Mouse (Mus musculus): ENCODE results near the gene Spin1. TPM values are rescaled to one million over a fixed set of nuclear protein-coding genes. Genes with fewer than 3 reads are reported as not detected.

Spin1 gene
- total RNA-seq, 2 experiments from 2014 or later, result 73.0 to 80.7 TPM

DNA sequence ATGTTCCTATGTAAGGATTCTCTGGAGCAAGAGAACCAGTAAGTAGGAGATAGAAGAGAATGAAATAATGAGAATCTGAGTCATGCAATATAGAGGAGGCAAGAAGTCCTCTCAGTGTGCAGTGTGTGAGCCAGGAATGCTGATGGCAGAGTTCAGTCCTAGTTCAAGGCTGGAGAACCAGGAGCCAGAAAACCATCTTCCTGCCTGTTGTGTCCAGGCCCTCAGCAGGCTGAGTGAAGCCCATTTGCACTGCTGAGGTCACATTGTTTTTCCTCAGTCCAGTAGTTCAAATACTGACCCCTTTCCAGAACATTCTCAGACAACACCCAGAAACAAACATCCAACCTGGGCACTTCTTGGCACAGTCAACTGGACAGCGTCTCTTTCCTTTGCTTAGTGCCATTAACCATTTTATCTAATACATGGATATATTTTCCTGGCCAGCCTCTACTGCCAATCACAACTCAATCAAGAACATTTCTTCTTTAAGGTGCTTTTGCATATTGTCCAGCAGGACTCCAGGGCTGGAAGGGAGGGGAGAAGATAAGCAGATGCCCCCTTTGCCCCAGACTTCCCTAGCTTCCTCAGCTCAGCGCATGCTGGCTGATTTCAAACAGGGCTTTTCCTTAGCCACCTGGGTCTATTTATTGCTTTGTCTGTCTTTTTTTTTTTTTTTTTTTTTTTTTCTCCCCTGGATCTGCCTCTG, 36.5 kb downstream of the Spin1 start:
- DNase-seq, result peak; percentile 58 to 60

GRCm38 (mm10) chr13:51137702-51138031, 37.0 kb downstream of the Spin1 start:
- DNase-seq, result no peak

- DNase-seq, result no peak
These were observed 46.4 kb downstream of the Spin1 start for GRCm38 (mm10) chr13:51147106-51147505.

DNA sequence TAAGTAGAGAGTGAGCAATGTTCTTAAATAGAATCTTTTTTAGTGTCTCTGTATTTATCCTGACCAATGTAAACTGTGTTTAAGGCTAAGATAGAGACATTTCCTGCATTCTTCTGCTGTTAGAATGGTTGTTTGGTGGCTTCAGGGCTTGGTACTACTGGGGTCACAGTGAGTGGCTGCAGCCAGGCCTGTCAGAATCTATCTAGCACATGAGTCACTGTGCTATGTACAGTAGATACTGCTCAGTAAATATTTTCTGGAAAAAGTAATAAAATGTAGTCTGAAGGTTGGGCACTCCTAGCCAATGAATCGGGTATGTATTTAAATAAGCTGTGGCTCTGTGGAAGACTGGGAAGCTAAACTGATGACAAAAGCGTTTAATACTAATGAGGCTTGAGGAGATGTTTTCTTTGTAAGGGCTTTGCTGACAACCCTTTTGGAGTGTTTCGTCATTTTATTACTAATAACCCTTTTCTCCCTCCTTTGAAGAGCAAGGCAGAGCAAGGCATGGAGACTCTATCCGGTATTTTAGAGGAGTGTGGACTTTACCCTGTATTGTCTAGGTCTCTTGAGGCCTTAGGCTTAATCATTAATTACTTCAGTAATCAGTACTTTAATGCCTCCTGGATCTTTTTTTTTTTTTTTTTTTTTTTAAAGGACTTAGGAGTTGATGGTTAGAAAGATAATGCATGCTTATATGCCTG, 52.4 kb downstream of the Spin1 start:
- no peak for DNase-seq

- peak; percentile 26 to 44 for DNase-seq
These were observed 53.0 kb downstream of the Spin1 start for GRCm38 (mm10) chr13:51153670-51154030.

DNA sequence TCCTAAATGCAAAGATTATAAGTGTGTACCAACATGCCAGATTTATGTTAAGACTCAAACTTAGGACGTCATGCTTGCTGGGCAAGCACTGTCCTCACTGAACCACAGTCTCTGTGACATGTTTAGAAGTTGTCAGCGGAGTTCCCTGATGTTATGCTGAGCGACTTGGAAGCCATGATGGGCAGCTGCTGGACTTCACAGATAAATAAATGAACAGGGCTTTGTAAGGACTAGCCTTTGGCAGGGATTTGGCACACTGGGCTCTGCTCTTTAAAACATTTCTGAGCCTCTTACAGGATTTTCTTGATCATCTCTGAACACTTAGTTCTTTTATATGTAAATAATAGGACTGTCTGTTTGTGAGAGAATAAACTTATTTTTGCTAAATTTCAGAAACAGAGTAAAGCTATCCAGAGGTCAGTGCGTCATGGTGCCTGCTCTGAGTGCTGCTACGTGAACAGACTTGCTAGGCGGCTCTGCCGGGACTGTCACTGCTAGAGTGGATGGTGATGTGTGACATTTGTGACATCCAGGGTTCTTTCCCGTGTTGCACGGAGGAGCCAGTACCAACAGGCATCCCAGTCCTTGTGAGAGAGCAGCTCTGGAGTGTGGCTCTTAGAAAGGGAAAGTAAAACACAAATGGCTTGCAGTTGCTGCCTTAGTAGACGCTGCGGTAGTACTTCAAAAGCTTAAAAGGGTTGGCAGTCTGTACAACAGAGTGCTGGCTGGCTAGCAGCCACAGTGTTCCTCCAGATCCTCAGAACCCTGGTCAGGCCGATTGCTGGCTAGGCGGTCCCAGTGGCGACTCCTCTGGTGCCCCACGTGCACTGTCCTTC, 54.7 kb downstream of the Spin1 start:
- DNase-seq, result peak; percentile 53 to 64

- DNase-seq, result peak; percentile 41 to 49
These were observed 55.3 kb downstream of the Spin1 start for GRCm38 (mm10) chr13:51156014-51156386.

- no peak for DNase-seq
These were observed 56.6 kb downstream of the Spin1 start for GRCm38 (mm10) chr13:51157291-51157690.

GRCm38 (mm10) chr13:51161672-51162071, 61.0 kb downstream of the Spin1 start:
- no peak for DNase-seq

- no peak for DNase-seq
These were observed 61.6 kb downstream of the Spin1 start for GRCm38 (mm10) chr13:51162246-51162645.

- no peak for DNase-seq
These were observed 66.0 kb downstream of the Spin1 start for GRCm38 (mm10) chr13:51166711-51167110.

DNA sequence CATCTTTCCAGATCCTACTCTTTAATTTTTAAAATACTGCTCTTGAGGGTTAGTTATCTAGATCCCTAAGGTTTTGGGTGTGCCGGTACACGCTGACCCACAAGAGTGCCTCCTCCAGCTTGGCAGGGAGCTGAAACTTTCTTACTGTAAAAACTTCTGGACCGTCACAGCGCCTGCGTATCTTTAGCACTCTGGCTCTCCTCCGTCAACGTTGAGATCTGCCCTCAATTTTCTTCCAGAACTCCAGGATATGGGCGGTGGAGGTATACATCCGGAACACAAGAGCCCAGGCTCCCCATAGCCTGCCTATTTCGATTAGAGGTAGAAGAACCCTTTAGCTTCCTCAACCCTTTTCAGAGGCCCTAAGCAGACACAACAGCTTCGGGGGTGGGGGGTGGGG, 69.5 kb downstream of the Spin1 start:
- no peak for DNase-seq

DNA sequence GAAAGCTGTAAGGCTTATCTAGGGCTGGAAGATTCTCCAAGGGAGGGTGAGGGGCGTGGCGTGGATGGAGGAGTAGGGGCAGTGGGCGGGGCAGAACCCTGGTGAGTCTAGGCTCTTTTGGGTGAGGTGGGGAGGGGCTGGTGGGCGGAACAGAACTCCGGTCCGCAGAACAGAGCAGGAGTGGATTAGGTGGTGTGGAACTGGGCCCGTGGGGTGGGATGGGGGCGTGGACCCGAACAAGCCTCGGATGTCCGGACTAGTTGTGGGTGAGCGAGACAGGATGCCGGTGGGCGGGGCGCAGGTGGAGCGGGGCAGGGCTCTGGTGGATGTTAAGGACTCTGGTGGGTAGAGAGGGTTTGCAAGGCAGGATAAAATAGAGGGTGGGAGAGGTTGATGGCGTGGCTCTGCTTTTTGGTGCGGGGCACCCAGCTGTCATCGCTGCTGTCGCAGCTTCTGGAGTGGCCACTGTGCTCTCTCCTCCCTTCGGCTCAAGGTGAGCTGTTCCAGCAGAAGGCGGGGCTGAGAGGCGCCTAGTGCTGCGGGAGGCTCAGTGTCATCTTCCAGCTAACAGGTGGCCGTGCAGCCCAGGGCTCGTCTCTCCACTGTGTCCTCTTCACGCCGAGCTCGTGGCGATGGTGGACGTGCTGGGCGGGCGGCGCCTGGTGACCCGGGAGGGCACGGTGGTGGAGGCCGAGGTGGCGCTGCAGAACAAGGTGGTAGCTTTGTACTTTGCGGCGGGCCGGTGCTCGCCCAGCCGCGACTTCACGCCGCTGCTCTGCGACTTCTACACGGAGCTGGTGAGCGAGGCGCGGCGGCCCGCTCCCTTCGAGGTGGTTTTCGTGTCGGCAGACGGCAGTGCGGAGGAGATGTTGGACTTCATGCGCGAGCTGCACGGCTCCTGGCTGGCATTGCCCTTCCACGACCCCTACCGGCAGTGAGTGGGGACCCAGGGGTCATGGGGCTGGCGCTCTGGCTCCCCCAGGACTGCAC, 70.3 kb downstream of the Spin1 start, which contains the start of gene Nxnl2:
Gene Nxnl2, plus strand, starts transcription at position 332 of the 990 bp plus-strand sequence.
- DNase-seq, result peak; percentile 63 to 74

GRCm38 (mm10) chr13:51172601-51173000, 71.9 kb downstream of the Spin1 start:
- no peak for DNase-seq

- DNase-seq, result no peak
These were observed 78.3 kb downstream of the Spin1 start for GRCm38 (mm10) chr13:51178932-51179331.

DNA sequence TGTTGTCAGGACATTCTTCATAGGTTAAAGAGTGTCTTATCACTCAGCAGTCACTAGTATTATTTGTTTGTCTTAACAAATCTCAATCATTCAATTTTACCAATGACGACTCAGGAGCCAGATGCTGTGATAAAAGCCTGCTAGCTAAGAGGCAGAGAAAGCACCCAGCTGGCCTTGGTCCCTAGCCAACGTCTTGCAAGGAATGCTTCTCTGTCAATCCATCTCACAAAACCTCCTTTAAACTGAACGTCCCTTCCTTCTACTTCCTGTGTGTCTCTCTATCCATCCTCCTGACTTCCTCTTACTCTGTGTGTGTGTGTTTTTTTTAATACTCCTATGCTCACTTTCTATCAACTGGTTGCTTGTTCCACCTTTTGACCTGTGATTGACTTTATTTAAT, 78.7 kb downstream of the Spin1 start:
- no peak for DNase-seq

- DNase-seq, result no peak
These were observed 81.6 kb downstream of the Spin1 start for GRCm38 (mm10) chr13:51182236-51182635.

DNA sequence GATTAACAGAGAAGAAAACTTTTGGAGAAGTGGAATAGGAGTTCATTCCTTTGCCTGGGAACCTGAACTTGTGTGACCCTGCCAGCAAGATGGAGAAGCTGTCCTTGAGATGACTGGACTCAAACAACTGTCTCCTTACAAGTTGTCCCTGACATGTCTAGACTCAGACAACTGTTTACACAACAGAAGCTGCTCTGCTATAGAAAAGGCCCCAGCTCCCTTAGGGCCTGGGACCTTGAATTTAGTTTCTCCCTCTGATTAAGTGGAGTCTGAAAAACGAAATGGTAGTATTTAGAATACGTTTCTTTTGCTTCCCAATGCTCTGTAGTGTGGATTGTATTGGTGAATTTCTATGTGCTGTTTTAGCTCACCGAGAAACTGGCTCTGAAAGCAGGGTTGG, 84.2 kb downstream of the Spin1 start:
- DNase-seq, result no peak

DNA sequence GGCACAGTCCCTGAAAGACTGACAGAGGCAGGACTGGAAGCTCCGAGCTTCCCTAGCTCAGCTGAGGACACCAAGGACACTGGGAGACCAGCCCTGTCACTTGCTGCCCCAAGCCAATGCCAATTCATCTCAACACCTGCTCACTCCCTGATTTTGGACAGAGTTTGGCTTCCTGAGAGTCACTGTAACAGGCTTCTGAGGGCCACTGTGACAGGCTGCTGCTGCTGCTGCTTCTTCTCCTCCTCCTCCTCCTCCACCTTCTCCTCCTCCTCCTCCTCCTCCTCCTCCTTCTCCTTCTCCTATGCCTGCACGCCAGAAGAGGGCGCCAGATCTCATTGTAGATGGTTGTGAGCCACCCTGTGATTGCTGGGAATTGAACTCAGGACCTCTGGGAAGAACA, 89.7 kb downstream of the Spin1 start:
- no peak for DNase-seq

DNA sequence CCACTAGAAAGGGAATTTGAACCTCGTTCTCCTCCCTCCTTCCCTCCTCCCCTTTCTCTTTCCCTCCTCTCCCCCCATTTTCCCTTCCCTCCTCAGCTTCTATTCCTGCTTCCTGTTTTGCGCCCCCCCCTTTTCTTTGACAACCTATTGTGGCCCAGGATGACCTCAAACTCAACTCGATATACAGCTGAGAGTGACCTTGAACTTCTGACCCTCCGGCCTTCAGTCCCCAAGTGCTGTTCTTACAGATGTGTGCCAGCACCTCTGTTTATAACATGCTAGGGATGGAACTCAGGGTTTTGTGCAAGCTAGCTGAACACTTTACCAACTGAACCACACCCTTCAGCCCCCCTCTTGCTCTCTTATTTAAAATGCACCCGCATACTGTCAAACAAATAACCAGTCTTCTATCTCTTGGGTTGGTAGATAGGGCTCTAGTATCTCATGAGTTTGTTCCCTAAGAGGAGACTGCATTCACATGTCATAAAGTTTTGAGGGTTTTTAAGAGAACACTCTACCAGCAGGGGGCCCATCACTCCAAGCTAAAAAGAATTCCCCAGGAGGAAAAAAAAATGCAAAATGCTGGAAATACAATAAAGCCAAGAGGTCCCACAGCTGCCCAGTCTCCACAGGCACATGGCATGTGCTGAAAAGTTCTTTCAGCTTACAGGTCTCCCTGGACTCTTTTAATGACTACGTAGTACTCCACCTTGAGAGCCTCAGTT, 90.9 kb downstream of the Spin1 start:
- peak; percentile 27 to 72 for DNase-seq

- no peak for DNase-seq
These were observed 93.2 kb downstream of the Spin1 start for GRCm38 (mm10) chr13:51193893-51194292.
